Mouse (Mus musculus) left cerebral cortex, adult 11 months (tissue): Measurements from ENCODE around the gene 4933412E24Rik.

Experiments
- DNase-seq: peaks from one replicate; pipeline ENCODE4 v3.0.0; 2022; ENCODE audit warnings: low spot score

4933412E24Rik gene

DNA sequence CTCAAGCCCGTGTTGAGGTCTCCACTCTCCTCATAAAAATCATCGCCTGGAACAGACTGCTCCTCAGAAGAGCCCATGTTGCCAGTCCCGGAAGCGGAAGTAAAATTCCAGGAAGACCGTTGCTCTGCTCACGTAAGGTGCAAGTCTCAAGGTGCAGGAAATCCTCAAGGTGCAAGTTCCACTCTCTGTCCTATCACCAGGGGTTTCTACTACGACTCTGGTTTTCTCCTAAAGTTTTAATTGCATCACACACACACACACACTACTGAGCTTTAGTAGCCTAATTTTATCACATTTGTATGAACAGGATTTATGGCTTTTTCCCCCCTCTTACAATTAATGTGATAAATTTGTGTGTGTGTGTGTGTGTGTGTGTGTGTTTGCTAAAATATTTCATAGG is at the start of gene 4933412E24Rik:
TSS of gene 4933412E24Rik (minus strand) at position 101 of the 400 bp plus-strand sequence.
- DNase-seq = no peak

DNA sequence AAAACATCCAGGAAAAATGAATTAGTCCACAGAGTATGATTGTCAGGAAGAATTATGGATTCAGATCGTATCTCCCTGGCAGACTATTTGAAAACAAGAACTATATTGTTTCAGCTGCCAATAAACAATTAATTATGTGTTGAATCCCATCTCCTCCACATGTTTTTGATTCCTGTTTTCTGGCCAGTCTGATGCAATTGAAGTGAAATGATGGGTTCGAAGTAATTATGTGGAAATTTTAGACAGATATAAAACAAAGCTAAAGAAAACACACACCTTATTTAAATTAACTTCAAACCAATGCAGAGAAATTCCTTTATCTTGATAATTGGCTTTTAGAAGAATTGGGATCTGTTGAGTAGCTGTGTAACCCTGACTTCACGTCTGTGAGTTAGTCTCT is 14.3 kb upstream of the 4933412E24Rik start:
- DNase-seq = no peak

GRCm38 (mm10) chr15:60021256-60021655 is 4.8 kb upstream of the 4933412E24Rik start:
- DNase-seq = no peak

DNA sequence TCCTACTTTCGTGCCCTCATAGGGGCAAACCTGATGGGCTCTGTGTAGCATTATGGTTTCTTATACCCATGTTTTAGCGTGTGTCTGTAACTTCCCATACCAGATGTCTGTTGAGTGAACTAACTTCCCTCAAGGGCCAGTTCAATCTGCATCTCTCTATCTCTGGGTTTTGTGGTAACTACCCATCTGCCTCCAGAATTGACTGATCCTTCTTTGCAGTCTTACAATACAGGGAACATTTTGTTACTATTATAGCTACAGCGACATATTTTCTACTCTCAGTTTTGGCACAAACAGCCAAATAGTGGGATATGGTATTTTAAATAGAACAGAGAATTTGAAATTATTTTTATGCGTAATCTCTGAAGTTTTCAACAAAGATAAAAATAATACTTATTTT is 6.2 kb downstream of the 4933412E24Rik start:
- no peak for DNase-seq

- no peak for DNase-seq
Measured at GRCm38 (mm10) chr15:60009610-60010009, 6.8 kb downstream of the 4933412E24Rik start.

GRCm38 (mm10) chr15:59983777-59984176 is 32.6 kb downstream of the 4933412E24Rik start:
- DNase-seq = no peak

GRCm38 (mm10) chr15:59975310-59975709 is 41.1 kb downstream of the 4933412E24Rik start:
- DNase-seq = no peak

GRCm38 (mm10) chr15:59974584-59974983 is 41.8 kb downstream of the 4933412E24Rik start:
- no peak for DNase-seq

DNA sequence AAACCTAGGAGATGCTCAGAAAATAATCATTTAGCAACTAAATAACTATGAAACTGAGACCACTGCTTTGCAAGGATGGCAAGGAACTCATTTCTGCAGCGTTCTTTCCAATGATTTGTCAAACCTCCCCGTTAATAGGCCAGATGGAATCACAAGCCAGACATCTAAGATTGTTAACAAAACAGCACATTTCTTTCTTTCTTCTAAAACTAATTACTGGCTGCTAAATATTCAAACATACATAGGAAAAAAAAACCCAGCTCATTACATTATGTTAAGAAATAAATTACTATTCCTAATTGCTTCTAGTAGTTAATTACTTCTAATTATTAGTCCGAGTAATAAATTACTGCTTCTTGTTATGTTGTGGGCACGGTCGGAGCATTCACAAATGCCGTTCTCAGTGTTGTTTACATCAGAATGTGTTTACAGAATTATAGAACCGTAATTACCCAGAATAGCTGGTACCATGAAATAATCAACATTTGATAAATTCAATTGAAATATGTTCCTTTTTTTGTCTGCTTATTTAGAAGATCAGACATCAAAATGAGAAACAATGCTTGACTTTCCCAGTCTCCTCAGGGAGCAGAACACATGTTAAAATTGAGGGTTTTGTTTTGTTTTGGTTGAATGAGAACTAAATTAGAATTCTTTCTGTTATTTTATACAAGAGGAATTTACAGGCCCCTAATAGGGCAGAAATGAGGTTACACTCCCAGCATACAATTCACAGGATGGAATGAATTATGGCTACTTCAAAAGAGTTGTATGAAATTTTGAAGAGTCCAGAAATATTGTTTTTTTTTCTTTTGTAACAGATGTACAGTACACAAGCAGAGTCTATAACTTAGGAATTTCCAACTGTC is 42.5 kb downstream of the 4933412E24Rik start:
- DNase-seq = no peak
